Mouse (Mus musculus) heart, embryonic 14.5 days (tissue): Measurements from ENCODE around the gene Nub1. TPM values are rescaled to one million over a fixed set of nuclear protein-coding genes. Genes with fewer than 3 reads are reported as not detected.

Experiments used
- ATAC-seq: fragments of 200-750 bp; cut with Nextera tagmentation; 2 replicates; pipeline ENCODE4 v1.8.0; 2017; ENCODE audit warnings: low read depth, moderate TSS enrichment; ENCODE audit not compliant: insufficient number of reproducible peaks, insufficient read depth, low FRiP score
- H3K27ac ChIP-seq, 2 experiments: fragments of 200-500 bp in 1 of 2; fragments of 300-500 bp in 1 of 2; sonication (generic) in 1 of 2; replicated peaks in 1 of 2; 2 replicates each; pipeline ENCODE4 v1.5.1; 2012 to 2014; ENCODE audit warnings: low read depth in 2 of 2, low read length in 2 of 2, control low read depth in 1 of 2, mild to moderate bottlenecking in 1 of 2, mixed read lengths in 1 of 2; ENCODE audit not compliant: control insufficient read depth in 1 of 2, insufficient read depth in 1 of 2
- H3K27me3 ChIP-seq: fragments of 300-500 bp; sonication (generic); 2 replicates; pipeline ENCODE4 v1.6.1; 2014; ENCODE audit warnings: mild to moderate bottlenecking, low read length, control low read depth; ENCODE audit not compliant: control insufficient read depth, insufficient read depth
- H3K36me3 ChIP-seq: fragments of 300-500 bp; sonication (generic); 2 replicates; pipeline ENCODE4 v1.6.1; 2014; ENCODE audit warnings: mild to moderate bottlenecking, control low read depth, low read length, mixed read lengths; ENCODE audit not compliant: control insufficient read depth, insufficient read depth
- H3K4me1 ChIP-seq, 2 experiments: fragments of 200-500 bp in 1 of 2; fragments of 300-500 bp in 1 of 2; sonication (generic) in 1 of 2; 2 replicates each; pipeline ENCODE4 v1.6.1; 2012 to 2014; ENCODE audit warnings: low read length in 2 of 2, control low read depth in 1 of 2, mixed read lengths in 1 of 2; ENCODE audit not compliant: control insufficient read depth in 2 of 2, insufficient read depth in 2 of 2
- H3K4me2 ChIP-seq: fragments of 300-500 bp; sonication (generic); 2 replicates; pipeline ENCODE4 v1.6.1; 2014; ENCODE audit warnings: mild to moderate bottlenecking, low read length
- H3K4me3 ChIP-seq, 2 experiments: fragments of 200-500 bp in 1 of 2; fragments of 300-500 bp in 1 of 2; sonication (generic) in 1 of 2; 2 replicates each; pipeline ENCODE4 v1.5.1; 2012 to 2014; ENCODE audit warnings: low read length in 2 of 2, mild to moderate bottlenecking in 2 of 2, control low read depth in 1 of 2, low read depth in 1 of 2, moderate library complexity in 1 of 2; ENCODE audit not compliant: control insufficient read depth in 1 of 2, insufficient read depth in 1 of 2
- H3K9ac ChIP-seq: fragments of 300-500 bp; sonication (generic); 2 replicates; pipeline ENCODE4 v1.6.1; 2014; ENCODE audit warnings: mild to moderate bottlenecking, low read length
- H3K9me3 ChIP-seq: fragments of 300-500 bp; sonication (generic); 2 replicates; pipeline ENCODE4 v1.6.1; 2016; ENCODE audit warnings: low read length, control low read depth; ENCODE audit not compliant: control insufficient read depth
- WGBS: fragments of 180-500 bp; shearing (Covaris S2); extraction: QIAGEN DNeasy Blood & Tissue Kit; methylation state at CpG from one replicate; pipeline ENCODE4 v1.1.7; 2014; 5-methylcytosine and 5-hydroxymethylcytosine counted together
- polyA plus RNA-seq: library from polyadenylated mRNA; unstranded; fragments of >200 nt; fragmentation: Nextera tagmentation; extraction: Ambion mirVana; gene quantifications from 2 replicates; pipeline ENCODE4 v1.2.1, GENCODE M21; 2014

Gene Nub1
- polyA plus RNA-seq: 27.5 and 28.0 TPM in 2 replicates

GRCm38 (mm10) chr5:24685366-24686093, at the start of gene Nub1:
Gene Nub1, plus strand, starts transcription at chr5:24685532.
- H3K9ac ChIP-seq: peak within 1 kb of the TSS; percentile 86
- H3K4me1 ChIP-seq: peaks cover 6 to 14% of the 10 kb centered on the region in 2 experiments
- H3K36me3 ChIP-seq: peaks cover 15% of the 10 kb centered on the region
- H3K27ac ChIP-seq: peak within 1 kb of the TSS; percentile 98 to 100
- H3K4me2 ChIP-seq: peak within 1 kb of the TSS; percentile 76
- under 1% methylated on average over 53 of the region's 53 CpGs for WGBS
- H3K4me3 ChIP-seq: peak within 1 kb of the TSS; percentile 78 to 99
- no peaks in the 10 kb centered on the region for H3K9me3 ChIP-seq
- H3K27me3 ChIP-seq: no peaks in the 10 kb centered on the region
- peak; percentile 99 for ATAC-seq

- H3K36me3 ChIP-seq: no peaks in the 10 kb centered on the region
- WGBS: 62% methylated on average over 4 of the region's 4 CpGs
- no peak for ATAC-seq
- H3K4me3 ChIP-seq: no peak overlapping the region
- H3K9ac ChIP-seq: no peak overlapping the region
- no peak overlapping the region for H3K4me2 ChIP-seq
- no peak overlapping the region for H3K27ac ChIP-seq
- no peaks in the 10 kb centered on the region for H3K4me1 ChIP-seq
- H3K9me3 ChIP-seq: no peaks in the 10 kb centered on the region
- no peaks in the 10 kb centered on the region; the same call in 1 of the 2 replicates for H3K27me3 ChIP-seq
These were observed 48.3 kb upstream of the Nub1 start for GRCm38 (mm10) chr5:24636987-24637386.

- 53% methylated on average over 6 of the region's 6 CpGs for WGBS
- Histone ChIP-seq H3K4me2 (no peak overlapping the region), H3K36me3 (no peaks in the 10 kb centered on the region)
These were observed 47.2 kb upstream of the Nub1 start for GRCm38 (mm10) chr5:24638131-24638530.

GRCm38 (mm10) chr5:24639081-24639480, 46.3 kb upstream of the Nub1 start:
- Histone ChIP-seq H3K9ac (no peak overlapping the region), H3K4me1 (no peaks in the 10 kb centered on the region), H3K4me3 (no peak overlapping the region), H3K27me3 (no peaks in the 10 kb centered on the region), H3K4me2 (no peak overlapping the region), H3K9me3 (no peaks in the 10 kb centered on the region), H3K27ac (no peak overlapping the region), H3K36me3 (no peaks in the 10 kb centered on the region)
- 69% methylated on average over 6 of the region's 6 CpGs for WGBS
- ATAC-seq: no peak

More at GRCm38 (mm10) chr5:24638131-24638530, 47.2 kb upstream of the Nub1 start:
- no peak for ATAC-seq
- no peaks in the 10 kb centered on the region for H3K9me3 ChIP-seq
- no peak overlapping the region for H3K9ac ChIP-seq
- H3K27ac ChIP-seq: no peak overlapping the region
- H3K4me3 ChIP-seq: no peak overlapping the region
- no peaks in the 10 kb centered on the region for H3K27me3 ChIP-seq
- H3K4me1 ChIP-seq: no peaks in the 10 kb centered on the region

- Histone ChIP-seq H3K4me2 (no peak overlapping the region), H3K36me3 (no peaks in the 10 kb centered on the region), H3K9me3 (no peaks in the 10 kb centered on the region), H3K4me3 (no peak overlapping the region), H3K27ac (no peak overlapping the region), H3K27me3 (no peaks in the 10 kb centered on the region), H3K4me1 (no peaks in the 10 kb centered on the region), H3K9ac (no peak overlapping the region)
- WGBS: 58% methylated on average over 1 of the region's 1 CpGs
- ATAC-seq: no peak
These were observed 39.9 kb upstream of the Nub1 start for GRCm38 (mm10) chr5:24645454-24645853.

- WGBS: 73% methylated on average over 4 of the region's 4 CpGs
- H3K4me2 ChIP-seq: no peak overlapping the region
- H3K4me3 ChIP-seq: no peak overlapping the region
- no peak for ATAC-seq
- no peak overlapping the region for H3K27ac ChIP-seq
- no peaks in the 10 kb centered on the region for H3K9me3 ChIP-seq
- H3K36me3 ChIP-seq: no peaks in the 10 kb centered on the region
- no peaks in the 10 kb centered on the region for H3K27me3 ChIP-seq
- no peak overlapping the region for H3K9ac ChIP-seq
- no peaks in the 10 kb centered on the region for H3K4me1 ChIP-seq
These were observed 36.1 kb upstream of the Nub1 start for GRCm38 (mm10) chr5:24649231-24649630.

- Histone ChIP-seq H3K9ac (no peak overlapping the region), H3K4me2 (no peak overlapping the region), H3K27me3 (no peaks in the 10 kb centered on the region), H3K9me3 (no peaks in the 10 kb centered on the region), H3K36me3 (no peaks in the 10 kb centered on the region), H3K4me3 (no peak overlapping the region), H3K4me1 (no peaks in the 10 kb centered on the region), H3K27ac (no peak overlapping the region)
- WGBS: 70% methylated on average over 7 of the region's 7 CpGs
- no peak for ATAC-seq
These were observed 35.6 kb upstream of the Nub1 start for GRCm38 (mm10) chr5:24649701-24650100.

GRCm38 (mm10) chr5:24651356-24651755, 34.0 kb upstream of the Nub1 start:
- H3K4me3 ChIP-seq: no peak overlapping the region
- no peaks in the 10 kb centered on the region for H3K27me3 ChIP-seq
- no peaks in the 10 kb centered on the region for H3K4me1 ChIP-seq
- no peak overlapping the region for H3K4me2 ChIP-seq
- 73% methylated on average over 6 of the region's 6 CpGs for WGBS
- no peaks in the 10 kb centered on the region for H3K36me3 ChIP-seq
- no peak for ATAC-seq
- H3K27ac ChIP-seq: no peak overlapping the region
- H3K9me3 ChIP-seq: no peaks in the 10 kb centered on the region
- H3K9ac ChIP-seq: no peak overlapping the region
